Mouse (Mus musculus): ENCODE data around the gene Rnf17.
A peak's percentile ranks its signal among the peaks of the same experiment; 100 is the strongest.

Gene Rnf17

GRCm38 (mm10) chr14:56506743-56507142 lies 104.4 kb downstream of the Rnf17 start:
- no peak for DNase-seq (ENCODE audit: low spot score in 2 of 2)

- DNase-seq (ENCODE audit: low spot score in 2 of 2) = no peak
Measured at GRCm38 (mm10) chr14:56512084-56512483, 109.7 kb downstream of the Rnf17 start.

- no peak for DNase-seq (ENCODE audit: low spot score in 2 of 2)
Measured at GRCm38 (mm10) chr14:56514775-56515174, 112.4 kb downstream of the Rnf17 start.

GRCm38 (mm10) chr14:56530788-56531187 lies 128.4 kb downstream of the Rnf17 start:
- DNase-seq (ENCODE audit: low spot score in 2 of 2) = no peak

GRCm38 (mm10) chr14:56544946-56545345 lies 142.6 kb downstream of the Rnf17 start:
- DNase-seq (ENCODE audit: low spot score in 2 of 2) = no peak

- DNase-seq (ENCODE audit: low spot score in 2 of 2) = no peak
Measured at GRCm38 (mm10) chr14:56545491-56545890, 143.1 kb downstream of the Rnf17 start.

GRCm38 (mm10) chr14:56550960-56551359 lies 148.6 kb downstream of the Rnf17 start:
- DNase-seq (ENCODE audit: low spot score in 2 of 2) = no peak

GRCm38 (mm10) chr14:56552924-56553323 lies 150.5 kb downstream of the Rnf17 start:
- no peak for DNase-seq (ENCODE audit: low spot score in 2 of 2)

GRCm38 (mm10) chr14:56553331-56553730 lies 150.9 kb downstream of the Rnf17 start:
- no peak for DNase-seq (ENCODE audit: low spot score in 2 of 2)

GRCm38 (mm10) chr14:56554716-56555115 lies 152.3 kb downstream of the Rnf17 start:
- DNase-seq (ENCODE audit: low spot score in 2 of 2) = no peak

GRCm38 (mm10) chr14:56559134-56559533 lies 156.8 kb downstream of the Rnf17 start:
- no peak for DNase-seq (ENCODE audit: low spot score in 2 of 2)

- no peak for DNase-seq (ENCODE audit: low spot score in 2 of 2)
Measured at GRCm38 (mm10) chr14:56567476-56567875, 165.1 kb downstream of the Rnf17 start.

GRCm38 (mm10) chr14:56569041-56569440 lies 166.7 kb downstream of the Rnf17 start:
- DNase-seq (ENCODE audit: low spot score in 2 of 2) = no peak

GRCm38 (mm10) chr14:56571310-56572093 lies 169.1 kb downstream of the Rnf17 start:
- DNase-seq (ENCODE audit: low spot score in 2 of 2) = peak; percentile 91 to 93

GRCm38 (mm10) chr14:56572546-56572945 lies 170.2 kb downstream of the Rnf17 start:
- DNase-seq (ENCODE audit: low spot score in 2 of 2) = no peak

All from frontal cortex, postnatal 14 days (tissue).